Comparison of ENCODE assay signal across 8 mouse cellular contexts in the genomic region with DNA sequence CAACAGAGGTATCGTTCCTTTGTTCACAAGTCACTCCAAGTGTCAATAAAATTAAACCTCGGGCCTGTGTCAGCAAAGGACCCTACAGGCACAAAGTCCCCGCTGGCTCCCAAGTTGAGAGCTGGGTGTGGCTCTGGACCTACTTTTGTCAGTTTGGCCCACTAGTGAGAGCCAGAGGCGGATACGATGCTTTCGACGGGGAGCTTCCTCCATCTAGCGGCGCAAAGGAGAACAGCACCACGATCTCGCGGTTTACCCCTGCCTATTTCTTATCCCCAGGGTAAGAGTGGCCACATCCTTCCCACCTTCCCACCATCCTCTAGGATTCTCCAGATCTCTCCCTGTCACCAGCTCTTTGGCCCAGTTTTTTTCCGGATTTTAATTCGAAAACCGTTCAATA. TPM values are rescaled to one million over a fixed set of nuclear protein-coding genes. Genes with fewer than 3 reads are reported as not detected.
DNase-seq lines count a peak whose midpoint lies in the region; ATAC-seq and TF ChIP-seq lines count a peak whose summit lies in the region.

No protein-coding gene starts in this region.

- 8% methylated on average over 15 of the region's 15 CpGs for WGBS in hindbrain, postnatal 0 days

- no peaks in the 10 kb centered on the region for H3K4me1 ChIP-seq in hindbrain, postnatal 0 days (ENCODE audit: insufficient read depth, low read length)

- H3K36me3 ChIP-seq in hindbrain, postnatal 0 days (ENCODE audit: insufficient read depth, low read length): no peaks in the 10 kb centered on the region

- no peaks in the 10 kb centered on the region for H3K9me3 ChIP-seq in hindbrain, postnatal 0 days (ENCODE audit: low read length)

- H3K4me3 ChIP-seq in hindbrain, postnatal 0 days (ENCODE audit: low read length): no peak overlapping the region

- H3K27ac ChIP-seq in hindbrain, postnatal 0 days: no peak overlapping the region

- no peaks in the 10 kb centered on the region for H3K27me3 ChIP-seq in hindbrain, postnatal 0 days (ENCODE audit: insufficient read depth, low read length)

- peak; percentile 78 for ATAC-seq in hindbrain, postnatal 0 days
- peak; percentile 47; the same call in 1 of the 2 replicates for ATAC-seq in megakaryocyte, adult 5-6 weeks (ENCODE audit: poor library complexity, severe bottlenecking)
- ATAC-seq in erythroid progenitor cell, adult 5-6 weeks (replicated peaks; ENCODE audit: low FRiP score, poor library complexity, severe bottlenecking): no peak

- no peak overlapping the region for H3K4me2 ChIP-seq in hindbrain, postnatal 0 days (ENCODE audit: low read depth, low read length)

- no peak overlapping the region for H3K9ac ChIP-seq in hindbrain, postnatal 0 days (replicated peaks; ENCODE audit: low read length)

- DNase-seq in ZHBTc4 (ENCODE audit: low read depth, low spot score): peak; percentile 88
- peak; percentile 38 for DNase-seq in cerebellum, adult 9-11 months
- DNase-seq in frontal cortex, postnatal 36 days (ENCODE audit: low spot score in 2 of 2): peak; percentile 72 to 85
- peak; percentile 83 for DNase-seq in hindbrain, postnatal 0 days (ENCODE audit: low spot score)
- DNase-seq in layer of hippocampus, postnatal 36 days: peak; percentile 64 to 69
- peak; percentile 74 to 82 for DNase-seq in right cerebral cortex, postnatal 10 days (ENCODE audit: low spot score in 2 of 2)

- TF ChIP-seq CTCF in hindbrain, postnatal 0 days (IDR thresholded peaks at IDR 0.05; ENCODE audit: low read depth): peak; percentile 96

RNA-seq across cellular contexts. Expression of gene D130052B06Rik, which starts 15.1 kb away (rescaled TPM):
- total RNA-seq in hindbrain, postnatal 0 days (2014; rRNA removed): not detected in 2 replicates
- polyA plus RNA-seq in hindbrain, postnatal 0 days (2015; fragmentation: Nextera tagmentation; extraction: Ambion mirVana): not detected in 2 replicates
- not detected for total RNA-seq in layer of hippocampus, postnatal 36 days (2021)
- not detected in 2 replicates for total RNA-seq in megakaryocyte, adult 5-6 weeks (2015)
- total RNA-seq in megakaryocyte, adult 5-6 weeks (2017): not detected in 2 replicates
- not detected in 2 replicates for total RNA-seq in erythroid progenitor cell, adult 5-6 weeks (2015; ENCODE audit: low replicate concordance)
- total RNA-seq in erythroid progenitor cell, adult 5-6 weeks (2017; ENCODE audit: low replicate concordance): not detected in 2 replicates

RNA-seq across cellular contexts. Expression of gene Gabrp, which starts 35.5 kb away (rescaled TPM):
- 0.10 TPM in 1 of 2 replicates, not detected in the other for total RNA-seq in hindbrain, postnatal 0 days (2014; rRNA removed)
- not detected in 2 replicates for polyA plus RNA-seq in hindbrain, postnatal 0 days (2015; fragmentation: Nextera tagmentation; extraction: Ambion mirVana)
- not detected for total RNA-seq in layer of hippocampus, postnatal 36 days (2021)
- total RNA-seq in megakaryocyte, adult 5-6 weeks (2015): not detected in 2 replicates
- not detected in 2 replicates for total RNA-seq in megakaryocyte, adult 5-6 weeks (2017)
- not detected in 2 replicates for total RNA-seq in erythroid progenitor cell, adult 5-6 weeks (2015; ENCODE audit: low replicate concordance)
- total RNA-seq in erythroid progenitor cell, adult 5-6 weeks (2017; ENCODE audit: low replicate concordance): not detected in 2 replicates

Comparison
In these comparisons a context has a peak if more than half of its experiments do, and no peak if none do; other contexts are left out.
1. DNase-seq: peak in every context shown above with its lines; median percentile 88 in ZHBTc4; 83 in hindbrain, postnatal 0 days; 78 in frontal cortex, postnatal 36 days; 78 in right cerebral cortex, postnatal 10 days; 66 in layer of hippocampus, postnatal 36 days; 38 in cerebellum, adult 9-11 months.